Mouse (Mus musculus) spleen, postnatal 14 days (tissue): ENCODE data around the gene Nkain2.

Experiments used
- DNase-seq, 2 experiments: peaks; one replicate each; pipeline ENCODE4 v3.0.0; 2021 to 2022; ENCODE audit warnings: low spot score in 2 of 2

Gene Nkain2

DNA sequence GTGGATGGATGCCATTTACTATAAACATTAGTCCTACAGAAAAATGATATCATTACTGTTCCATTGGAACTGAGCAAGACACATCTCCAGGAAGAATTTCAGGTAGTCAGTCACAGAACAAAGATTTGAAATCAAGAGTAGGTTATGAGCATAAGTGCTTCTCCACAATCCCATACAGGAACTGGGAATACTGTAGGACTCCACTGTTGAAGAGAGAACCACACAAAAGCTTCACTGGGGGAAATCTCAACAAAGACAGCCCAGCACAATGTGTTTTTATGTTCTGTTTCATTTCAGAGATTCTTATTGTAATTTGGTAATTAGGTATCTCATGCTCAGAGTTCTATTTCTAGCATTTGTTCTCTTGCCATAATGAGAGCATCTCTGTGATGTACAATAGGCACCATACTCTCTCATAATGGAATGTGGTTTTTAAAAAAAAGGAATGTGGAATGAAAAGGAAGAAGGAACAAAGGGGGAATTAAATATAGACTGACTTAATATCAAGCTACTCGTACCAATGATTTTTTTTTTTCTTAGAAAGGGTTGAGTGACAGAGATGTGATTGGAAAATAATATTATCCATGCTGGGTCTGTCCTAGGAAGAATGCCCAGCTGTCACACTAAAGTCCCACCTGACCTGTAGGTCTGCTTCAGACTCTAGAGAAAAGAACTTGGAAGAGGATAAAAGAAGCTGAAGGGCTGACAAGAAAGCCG lies 313.5 kb downstream of the Nkain2 start:
- no peak for DNase-seq

DNA sequence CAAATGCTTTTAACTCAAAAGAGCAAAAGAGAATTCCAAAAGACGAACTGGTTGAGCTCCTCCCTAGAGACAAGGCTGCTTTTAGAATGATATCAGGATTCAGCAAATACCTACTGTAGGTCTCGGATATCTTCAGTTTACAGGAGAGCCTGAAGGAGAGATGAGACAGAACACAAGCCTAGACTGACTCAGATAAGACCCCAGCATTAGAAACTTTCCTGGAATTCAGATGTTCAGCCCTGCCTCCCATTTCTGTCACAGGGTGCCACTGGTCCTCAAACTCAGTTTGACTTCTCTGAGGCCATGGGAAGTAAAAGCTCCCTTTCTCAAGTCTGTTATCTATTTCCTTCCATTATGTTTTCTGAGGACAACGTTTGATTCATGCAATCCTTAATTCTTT lies 332.6 kb downstream of the Nkain2 start:
- no peak for DNase-seq

- no peak for DNase-seq
Measured at GRCm38 (mm10) chr10:32536057-32536456, 354.2 kb downstream of the Nkain2 start.

GRCm38 (mm10) chr10:32510821-32511220 lies 379.4 kb downstream of the Nkain2 start:
- DNase-seq = no peak

DNA sequence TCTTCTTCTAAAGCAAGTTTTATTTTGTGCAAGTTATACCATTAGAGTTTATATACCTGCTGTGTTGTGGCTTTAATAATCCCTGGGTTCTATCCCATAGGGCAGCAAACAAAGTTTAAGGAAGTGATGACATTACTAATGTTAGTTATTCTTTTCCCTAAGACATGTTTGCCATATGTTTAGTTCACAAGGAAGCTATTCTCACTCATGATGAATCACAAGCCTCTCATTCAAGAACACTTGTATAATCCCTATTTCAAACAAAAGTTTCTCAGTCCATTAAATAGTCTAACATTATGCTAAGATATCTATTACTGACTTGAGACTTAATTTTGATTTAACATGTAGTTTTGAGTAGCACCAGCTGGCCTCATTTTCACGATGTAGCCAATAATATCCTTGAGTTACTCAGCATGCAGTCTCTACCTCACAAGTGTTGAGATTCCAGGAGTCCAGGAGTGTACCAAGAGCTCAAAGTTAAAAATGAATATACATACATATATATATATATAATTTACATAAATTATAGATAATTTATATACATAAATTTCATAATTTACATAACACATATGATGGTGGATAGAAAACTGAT lies 395.6 kb downstream of the Nkain2 start:
- DNase-seq = no peak

DNA sequence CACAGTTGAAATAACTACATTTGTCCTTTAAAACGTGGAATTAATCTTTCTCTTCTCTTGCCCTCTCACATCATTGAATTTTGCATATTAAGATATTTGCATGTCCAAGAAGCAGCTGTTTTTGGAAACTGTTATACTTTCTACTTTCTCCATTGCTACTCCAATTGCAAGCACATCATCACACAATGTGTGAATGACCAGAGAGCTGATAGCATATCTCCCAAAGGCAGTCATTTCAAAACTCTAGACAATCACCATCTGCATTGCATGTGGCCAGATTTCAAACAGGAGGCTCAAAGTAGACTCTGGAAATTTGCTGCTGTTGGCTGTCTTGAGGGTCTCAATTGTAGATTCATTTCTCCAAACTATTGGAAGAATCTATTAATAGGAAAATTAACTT lies 396.7 kb downstream of the Nkain2 start:
- no peak for DNase-seq

GRCm38 (mm10) chr10:32462726-32463125 lies 427.5 kb downstream of the Nkain2 start:
- DNase-seq = no peak

DNA sequence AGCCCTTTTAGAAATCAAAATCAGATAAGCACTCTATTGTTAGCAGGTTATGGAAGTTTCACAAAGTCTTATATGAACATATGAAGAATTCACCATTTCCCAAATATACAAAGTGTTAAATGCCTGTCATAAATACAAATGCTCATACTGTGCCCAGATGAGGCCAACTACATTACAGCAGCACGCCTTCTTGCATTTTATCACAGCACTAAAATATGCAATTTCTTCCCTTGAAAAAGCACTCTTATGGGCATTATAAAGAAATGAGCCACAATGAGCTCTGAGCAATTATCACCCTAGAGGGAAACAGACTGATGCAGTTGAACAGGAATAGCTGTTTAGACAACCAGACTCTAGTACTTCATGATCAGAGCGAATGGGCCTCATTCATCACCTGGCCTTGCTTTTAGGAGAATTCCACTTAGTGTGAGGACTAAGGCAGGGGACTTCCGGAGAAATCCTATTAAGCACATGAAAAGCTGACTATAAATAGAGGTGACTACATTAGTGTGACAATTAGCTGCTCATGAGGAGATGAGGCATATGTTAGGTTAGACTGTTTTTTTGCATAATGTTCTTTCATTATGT lies 450.2 kb downstream of the Nkain2 start:
- no peak for DNase-seq

- DNase-seq = no peak
Measured at GRCm38 (mm10) chr10:32414228-32414627, 476.0 kb downstream of the Nkain2 start.

DNA sequence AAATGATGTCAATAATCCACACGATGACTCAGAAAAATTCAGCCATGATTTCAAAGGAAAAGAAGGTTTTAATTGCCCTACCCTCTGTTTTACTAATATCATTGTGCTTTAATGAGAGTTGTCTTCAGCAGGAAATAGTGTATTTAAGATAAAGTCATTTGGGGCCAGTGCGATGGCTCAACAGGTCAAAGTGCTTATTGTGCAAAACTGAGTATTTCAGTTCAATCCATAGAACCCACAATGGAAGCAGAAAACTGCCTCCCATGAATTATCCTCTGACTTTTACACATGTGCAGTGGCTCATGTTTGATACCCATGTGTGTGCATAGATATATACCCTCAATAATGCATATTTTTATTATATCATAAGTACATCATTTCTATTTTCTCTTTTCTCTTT lies 478.9 kb downstream of the Nkain2 start:
- no peak for DNase-seq

GRCm38 (mm10) chr10:32400961-32401360 lies 489.3 kb downstream of the Nkain2 start:
- DNase-seq = no peak

- DNase-seq = no peak
Measured at GRCm38 (mm10) chr10:32393859-32394521, 496.3 kb downstream of the Nkain2 start.

DNA sequence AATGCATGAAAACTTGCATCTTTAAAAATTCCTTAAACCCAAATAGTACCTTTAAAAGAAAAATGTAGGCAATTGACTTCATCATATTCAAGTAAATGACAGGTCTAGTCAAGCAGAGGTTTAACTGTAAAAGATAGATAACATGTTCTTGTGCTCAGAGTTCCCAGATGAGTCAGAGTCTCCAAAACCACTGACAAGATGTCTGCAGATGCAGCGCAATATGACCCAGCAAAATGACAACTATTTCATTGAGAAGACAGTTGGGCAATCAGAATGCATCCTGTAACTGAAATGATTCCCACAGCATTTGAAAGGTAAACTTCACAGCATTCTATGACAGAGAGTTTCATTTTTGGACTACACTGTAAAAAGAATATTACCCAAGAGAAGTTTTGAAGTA lies 496.9 kb downstream of the Nkain2 start:
- no peak for DNase-seq

DNA sequence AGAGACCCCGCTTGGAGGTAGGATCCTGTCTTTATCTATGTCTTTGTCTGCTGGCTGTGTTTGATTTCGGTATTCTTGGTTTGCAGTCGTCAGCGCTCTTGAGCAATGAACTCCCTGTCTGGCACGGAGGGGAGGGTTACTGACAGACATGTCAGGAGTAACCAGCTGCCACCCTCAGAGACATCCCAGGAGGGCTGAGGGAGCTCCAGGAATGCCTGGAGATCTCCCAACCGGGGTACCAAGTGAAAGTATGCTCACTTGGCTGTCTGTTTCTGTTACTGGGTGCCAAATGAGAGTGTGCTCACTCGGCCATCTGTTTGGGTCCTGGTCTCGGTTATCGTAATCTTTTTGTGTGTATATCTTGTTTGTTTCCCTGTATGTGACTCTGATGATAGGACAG lies 577.5 kb downstream of the Nkain2 start:
- no peak for DNase-seq

DNA sequence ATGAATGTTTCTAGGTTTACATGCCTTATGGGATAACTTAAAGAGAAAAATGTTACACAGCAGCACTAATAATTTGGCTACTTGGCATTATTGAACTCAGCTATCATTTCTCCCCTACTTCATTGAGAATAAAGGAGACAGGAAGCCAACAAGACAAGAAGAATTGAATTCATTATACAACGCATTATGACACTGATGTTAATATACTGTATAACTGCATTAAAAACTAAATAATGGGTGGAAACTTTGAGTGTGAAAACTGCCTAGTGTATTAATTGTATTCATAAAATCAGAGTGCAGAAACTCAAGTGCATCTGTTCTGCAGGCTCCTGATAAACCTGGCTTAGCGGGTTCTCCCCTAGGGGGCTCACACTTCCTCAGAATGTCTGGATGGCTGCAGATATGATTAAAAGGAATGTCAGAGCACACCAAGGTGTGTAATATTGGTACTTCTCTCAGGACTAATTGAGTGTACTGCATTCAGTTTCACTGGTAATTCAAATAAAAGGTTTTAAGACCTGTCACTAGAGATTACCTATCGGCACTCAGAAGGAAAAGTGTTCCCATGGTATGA lies 589.2 kb downstream of the Nkain2 start:
- no peak for DNase-seq

GRCm38 (mm10) chr10:32290487-32290886 lies 599.8 kb downstream of the Nkain2 start:
- no peak for DNase-seq

GRCm38 (mm10) chr10:32283690-32284089 lies 606.6 kb downstream of the Nkain2 start:
- no peak for DNase-seq

DNA sequence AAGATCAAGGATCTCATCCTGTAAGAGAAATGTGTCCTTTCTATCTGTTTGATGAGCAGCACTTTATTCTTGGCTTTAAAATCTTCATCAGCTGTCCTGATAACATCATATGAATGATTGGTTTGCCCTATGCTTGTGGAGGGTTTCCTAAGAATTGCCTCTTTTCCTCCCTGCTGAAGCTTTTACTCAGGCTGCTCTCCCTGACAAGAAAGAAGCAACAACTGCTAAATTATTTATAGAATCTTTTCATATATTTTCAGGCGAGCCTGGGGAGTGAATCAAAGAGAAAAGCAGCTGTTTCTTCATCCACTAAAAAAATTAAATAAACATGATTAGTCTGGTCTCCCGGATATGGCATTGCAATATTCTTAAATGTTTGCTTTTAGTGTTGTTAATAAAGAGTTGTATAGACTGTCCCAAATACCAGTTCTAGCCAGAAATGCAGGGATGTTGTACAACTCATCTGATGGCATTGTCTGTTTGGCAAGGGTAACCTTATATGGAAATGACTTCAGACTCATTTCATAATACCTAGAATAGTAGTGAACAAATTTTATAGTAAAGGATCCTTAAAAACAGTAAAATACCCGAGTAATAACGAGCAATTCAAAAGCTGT lies 646.9 kb downstream of the Nkain2 start:
- DNase-seq = no peak

DNA sequence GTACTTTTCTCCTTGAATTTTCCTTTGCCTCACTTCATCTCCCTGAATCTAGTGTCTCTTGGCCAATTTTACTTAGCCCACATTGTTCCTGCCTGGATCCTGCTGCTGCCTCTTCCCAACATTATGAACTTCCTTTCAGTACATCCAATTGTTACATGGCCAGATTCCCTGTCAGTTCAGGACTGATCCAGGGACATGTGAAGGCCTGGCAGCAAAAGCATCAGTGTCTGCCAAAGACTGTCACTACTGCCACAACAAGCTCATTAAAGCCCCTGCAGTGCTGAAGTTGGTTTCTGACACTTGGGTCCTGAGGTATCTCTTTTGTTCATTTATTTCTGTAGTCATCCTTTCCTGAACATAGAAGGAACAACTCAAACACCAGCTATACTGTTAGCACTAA lies 649.1 kb downstream of the Nkain2 start:
- no peak for DNase-seq

DNA sequence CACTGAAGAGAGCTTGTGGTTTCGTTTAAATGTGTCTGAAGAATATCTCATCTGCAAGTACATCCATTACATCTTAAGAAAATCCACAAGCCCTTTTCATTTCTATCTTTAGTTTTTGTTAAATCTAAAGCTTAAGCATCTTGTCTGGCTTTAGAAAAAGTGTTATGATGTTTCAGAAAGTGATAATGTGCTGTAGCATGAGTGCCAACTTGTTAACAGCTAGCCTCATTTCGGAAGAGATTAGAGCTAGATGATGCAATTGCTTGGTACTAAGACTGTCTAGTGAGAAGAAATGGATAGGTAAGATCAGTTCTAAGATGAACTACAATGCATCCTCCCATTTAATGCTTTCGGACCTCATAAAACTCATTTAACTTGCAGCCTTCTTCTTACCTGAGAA lies 707.3 kb downstream of the Nkain2 start:
- DNase-seq = no peak

DNA sequence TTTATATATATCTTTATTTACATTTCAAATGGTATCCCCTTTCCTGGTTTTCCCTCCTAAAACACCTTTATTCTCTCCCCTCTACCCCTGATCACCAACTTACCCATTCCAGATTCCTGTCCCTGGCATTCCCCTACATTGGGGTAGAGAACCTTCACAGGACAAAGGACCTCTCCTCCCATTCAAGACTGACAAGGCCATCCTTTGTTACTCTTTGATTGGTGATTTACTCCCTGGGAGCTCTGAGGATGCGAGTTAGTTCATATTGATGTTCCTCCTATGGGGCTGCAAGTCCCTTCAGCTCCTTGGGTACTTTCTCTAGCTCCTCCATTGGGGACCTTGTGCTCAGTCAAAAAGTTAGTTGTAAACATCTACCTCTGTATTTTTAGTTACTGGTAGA lies 798.9 kb downstream of the Nkain2 start:
- DNase-seq = no peak

DNA sequence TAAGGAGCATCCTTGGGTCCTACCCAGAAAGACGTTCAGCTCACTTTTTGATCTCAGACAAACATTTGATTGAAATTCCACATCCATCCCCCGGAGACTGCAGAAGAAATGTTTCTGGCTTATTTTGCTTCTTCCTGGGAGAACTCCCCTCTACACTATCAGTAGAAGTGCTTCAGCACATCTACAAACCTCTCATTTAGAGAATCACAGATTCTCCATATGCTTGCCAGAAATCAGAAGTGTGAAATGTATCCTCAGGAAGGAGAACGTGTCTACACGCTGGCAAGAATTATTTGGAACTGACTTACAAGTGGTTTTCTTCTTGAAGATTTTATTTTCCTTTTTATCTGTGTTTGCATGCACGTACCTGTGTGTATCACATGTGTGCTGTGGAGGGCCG lies 829.9 kb downstream of the Nkain2 start:
- DNase-seq = no peak
